In the genomic region with DNA sequence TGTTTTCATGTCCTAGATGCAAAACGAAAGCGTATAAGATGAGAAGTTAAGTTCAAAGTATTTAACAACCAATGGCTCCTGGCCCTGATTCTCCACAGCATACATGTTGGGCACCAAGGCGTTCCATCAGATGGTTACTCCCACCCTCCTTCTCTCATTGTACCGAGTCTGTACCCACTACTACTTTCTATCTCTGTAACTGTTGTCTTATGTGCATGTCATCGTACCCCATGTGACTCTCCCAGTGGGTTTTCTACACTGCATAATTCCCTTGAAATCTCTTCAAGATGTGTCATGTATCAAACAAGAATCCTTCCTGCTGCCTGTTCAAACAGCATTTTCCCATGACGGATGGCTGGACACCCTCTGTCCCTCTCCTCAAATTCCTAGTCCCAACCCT, we compare ENCODE assay signal across 12 mouse cellular contexts.
"Had no signal": no experiment of that assay in that cellular context is flagged by ENCODE, and none has a peak within 500 bp of the region (broad histone marks: within the 10 kb centered on the region; RNA-seq: fewer than 3 reads in every experiment).

No protein-coding gene starts in this region.

- H3K4me1 ChIP-seq: liver, embryonic 15.5 days; neural tube, embryonic 15.5 days had no signal

- H3K27me3 ChIP-seq: liver, embryonic 15.5 days; neural tube, embryonic 15.5 days had no signal

- H3K4me3 ChIP-seq: limb, embryonic 10.5 days; liver, embryonic 15.5 days; myocyte; neural tube, embryonic 15.5 days had no signal

- H3K27ac ChIP-seq: limb, embryonic 10.5 days; liver, embryonic 15.5 days; neural tube, embryonic 15.5 days; stomach, postnatal 0 days had no signal

- DNase-seq: kidney, adult 8-10 months; lung, adult 2 months; midbrain, embryonic 14.5 days; thymus, adult 18-20 months; thymus, postnatal 14 days had no signal

- H3K36me3 ChIP-seq: limb, embryonic 10.5 days; liver, embryonic 15.5 days; neural tube, embryonic 15.5 days had no signal

- H3K9me3 ChIP-seq: limb, embryonic 10.5 days; liver, embryonic 15.5 days; neural tube, embryonic 15.5 days had no signal

- ATAC-seq: inflammation-experienced regulatory T-cells, adult 6 months; intestine, postnatal 0 days had no signal
